Mouse (Mus musculus) liver, postnatal 0 days (tissue): Measurements from ENCODE around the gene 2410131K14Rik.

Experiments
- CTCF ChIP-seq: sonication (generic); IDR thresholded peaks from 2 replicates; pipeline ENCODE4 v1.5.1; 2016; ENCODE audit warnings: antibody characterized with exemption, low read depth
- EP300 ChIP-seq: IDR thresholded peaks from 2 replicates; pipeline ENCODE4 v1.6.1; 2016; ENCODE audit warnings: antibody characterized with exemption, low read depth, mild to moderate bottlenecking

- no peak for TF ChIP-seq CTCF
- TF ChIP-seq EP300: no peak
Observed at GRCm38 (mm10) chr5:118311251-118311650, 66.2 kb downstream of the 2410131K14Rik start.
